Mouse (Mus musculus) liver, adult 2 months (tissue): ENCODE data around the gene Cd33. TPM values are rescaled to one million over a fixed set of nuclear protein-coding genes. Genes with fewer than 3 reads are reported as not detected.

Source experiments
- DNase-seq: peaks from one replicate; pipeline ENCODE4 v3.0.0-alpha.2; 2011; ENCODE audit warnings: low read depth, low spot score; ENCODE audit errors: extremely low read depth
- H3K27ac ChIP-seq: fragments of 200-500 bp; replicated peaks from 2 replicates; pipeline ENCODE4 v1.5.1; 2012; ENCODE audit warnings: low read depth, mild to moderate bottlenecking, control low read depth, inconsistent platforms, low read length; ENCODE audit not compliant: insufficient read depth
- H3K27me3 ChIP-seq: fragments of 200-500 bp; 2 replicates; pipeline ENCODE4 v1.6.1; 2012; ENCODE audit warnings: mild to moderate bottlenecking, moderate library complexity, low read length, inconsistent platforms; ENCODE audit not compliant: control insufficient read depth, insufficient read depth
- H3K36me3 ChIP-seq: fragments of 200-500 bp; 2 replicates; pipeline ENCODE4 v1.6.1; 2012; ENCODE audit warnings: low read length, inconsistent platforms; ENCODE audit not compliant: control insufficient read depth, insufficient read depth
- H3K4me1 ChIP-seq: fragments of 200-500 bp; 2 replicates; pipeline ENCODE4 v1.6.1; 2011; ENCODE audit warnings: low read length; ENCODE audit not compliant: control insufficient read depth, insufficient read depth
- H3K4me3 ChIP-seq: fragments of 200-500 bp; 2 replicates; pipeline ENCODE4 v1.5.1; 2011; ENCODE audit warnings: low read depth, mild to moderate bottlenecking, control low read depth, low read length, moderate library complexity; ENCODE audit not compliant: insufficient read depth
- H3K79me2 ChIP-seq: fragments of 200-500 bp; 2 replicates; pipeline ENCODE4 v1.6.1; 2012; ENCODE audit warnings: inconsistent platforms, mild to moderate bottlenecking, low read length, moderate library complexity; ENCODE audit not compliant: control insufficient read depth, insufficient read depth
- H3K9ac ChIP-seq: fragments of 200-500 bp; 2 replicates; pipeline ENCODE4 v1.6.1; 2012; ENCODE audit warnings: low read depth, mild to moderate bottlenecking, control low read depth, inconsistent platforms, low read length
- CTCF ChIP-seq: fragments of 200-500 bp; IDR thresholded peaks from 2 replicates; pipeline ENCODE4 v1.5.1; 2011; ENCODE audit warnings: low read depth, low read length, control low read depth
- POLR2A ChIP-seq: fragments of 200-500 bp; IDR thresholded peaks from 2 replicates; pipeline ENCODE4 v1.6.1; 2011; ENCODE audit warnings: low read length, control low read depth; ENCODE audit not compliant: insufficient read depth; ENCODE audit errors: extremely low read depth
- WGBS: fragments of 180-500 bp; shearing (Covaris S2); methylation state at CpG from one replicate; pipeline ENCODE4 v1.1.7; 2018; 5-methylcytosine and 5-hydroxymethylcytosine counted together
- polyA plus RNA-seq: library from polyadenylated mRNA; depleted of rRNA; stranded (reverse); fragments of >200 nt; gene quantifications from 2 replicates; pipeline ENCODE4 v1.2.3, GENCODE M21; 2012
- total RNA-seq: library from RNA; depleted of rRNA; stranded (reverse); fragments of >200 nt; gene quantifications from 2 replicates; pipeline ENCODE4 v1.2.3, GENCODE M21; 2014

Gene Cd33
- total and polyA plus RNA-seq, 2 experiments, result 0.28 to 1.0 TPM

DNA sequence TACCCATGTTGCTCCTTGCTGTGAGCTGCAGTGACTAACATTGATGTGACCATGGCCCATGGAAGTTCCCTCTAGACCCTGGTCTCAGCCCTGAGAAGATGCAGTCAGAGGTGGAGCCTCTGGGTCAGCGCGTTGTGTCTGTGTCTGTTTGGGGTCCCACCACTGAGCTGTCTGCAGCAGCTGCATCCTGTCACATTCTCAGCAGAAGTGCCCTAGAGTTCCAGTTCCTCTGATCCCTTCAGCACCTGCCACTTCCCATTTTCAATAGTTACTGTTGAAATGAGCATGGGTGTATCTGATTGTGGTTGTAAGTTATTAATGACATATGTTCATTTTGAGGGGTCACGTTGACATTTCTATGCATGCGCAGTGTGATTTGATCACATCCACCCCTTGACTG, 8.9 kb upstream of the Cd33 start:
- Histone ChIP-seq H3K79me2 (no peaks in the 10 kb centered on the region), H3K36me3 (no peaks in the 10 kb centered on the region), H3K27ac (no peak overlapping the region), H3K4me1 (no peaks in the 10 kb centered on the region), H3K27me3 (0 out of 2 replicates have a peak, but pooled peaks cover 2% of the 10 kb centered on the region), H3K4me3 (no peak overlapping the region), H3K9ac (no peak overlapping the region)
- DNase-seq, result no peak
- TF ChIP-seq CTCF, result no peak
- no peak for TF ChIP-seq POLR2A
- 73% methylated on average over 4 of the region's 4 CpGs for WGBS

DNA sequence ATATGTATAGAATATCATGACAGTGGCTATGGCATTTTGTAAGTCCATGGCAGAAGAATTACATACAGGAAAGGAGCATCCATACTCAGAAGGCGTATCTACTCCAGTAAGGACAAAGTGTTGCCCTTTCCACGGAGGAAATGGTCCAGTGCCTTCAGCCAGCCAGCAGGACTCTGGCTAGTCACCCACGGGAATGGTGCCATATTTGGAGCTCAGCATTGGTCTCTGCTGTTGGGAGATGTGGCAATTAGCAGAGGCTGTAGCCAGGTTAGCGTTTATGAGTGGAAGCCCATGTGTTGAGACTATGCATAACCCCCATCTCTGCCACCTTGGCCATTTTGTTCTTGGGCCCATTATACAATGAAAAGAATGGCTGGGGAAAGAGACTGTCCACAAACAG, 4.0 kb upstream of the Cd33 start:
- 77% methylated on average over 4 of the region's 4 CpGs for WGBS
- TF ChIP-seq CTCF (no peak), POLR2A (no peak)

DNA sequence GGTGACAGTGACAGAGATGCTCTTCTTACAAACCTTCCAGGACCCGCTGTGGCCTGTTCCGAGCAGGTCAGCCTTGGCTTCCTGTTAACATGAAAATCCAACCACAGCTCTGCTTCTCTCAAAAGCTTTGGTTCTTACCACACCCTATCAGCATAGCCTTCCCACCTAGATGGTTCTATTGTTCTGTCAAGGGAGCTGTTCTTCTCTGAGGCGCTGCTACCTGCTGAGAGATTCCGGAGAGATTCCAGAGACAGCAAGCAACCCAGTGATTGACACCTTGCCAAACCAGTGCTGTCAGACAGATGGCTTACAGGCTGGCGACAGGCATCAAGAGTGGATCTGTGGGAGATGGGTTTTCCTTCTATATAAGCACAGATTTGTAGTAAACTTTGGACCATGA, 3.4 kb upstream of the Cd33 start:
- H3K79me2 ChIP-seq, result no peaks in the 10 kb centered on the region
- 33% methylated on average over 5 of the region's 5 CpGs for WGBS
- 0 out of 2 replicates have a peak, but pooled peaks cover 2% of the 10 kb centered on the region for H3K27me3 ChIP-seq
- no peak for TF ChIP-seq POLR2A
- TF ChIP-seq CTCF, result no peak
- H3K4me3 ChIP-seq, result no peak overlapping the region
- H3K9ac ChIP-seq, result no peak overlapping the region
- H3K27ac ChIP-seq, result no peak overlapping the region
- H3K4me1 ChIP-seq, result no peaks in the 10 kb centered on the region
- no peak for DNase-seq
- no peaks in the 10 kb centered on the region for H3K36me3 ChIP-seq

More for the DNA sequence above, 4.0 kb upstream of the Cd33 start:
- Histone ChIP-seq H3K27ac (no peak overlapping the region), H3K4me3 (no peak overlapping the region), H3K9ac (no peak overlapping the region), H3K36me3 (no peaks in the 10 kb centered on the region), H3K4me1 (no peaks in the 10 kb centered on the region), H3K27me3 (0 out of 2 replicates have a peak, but pooled peaks cover 4% of the 10 kb centered on the region), H3K79me2 (no peaks in the 10 kb centered on the region)
- no peak for DNase-seq

DNA sequence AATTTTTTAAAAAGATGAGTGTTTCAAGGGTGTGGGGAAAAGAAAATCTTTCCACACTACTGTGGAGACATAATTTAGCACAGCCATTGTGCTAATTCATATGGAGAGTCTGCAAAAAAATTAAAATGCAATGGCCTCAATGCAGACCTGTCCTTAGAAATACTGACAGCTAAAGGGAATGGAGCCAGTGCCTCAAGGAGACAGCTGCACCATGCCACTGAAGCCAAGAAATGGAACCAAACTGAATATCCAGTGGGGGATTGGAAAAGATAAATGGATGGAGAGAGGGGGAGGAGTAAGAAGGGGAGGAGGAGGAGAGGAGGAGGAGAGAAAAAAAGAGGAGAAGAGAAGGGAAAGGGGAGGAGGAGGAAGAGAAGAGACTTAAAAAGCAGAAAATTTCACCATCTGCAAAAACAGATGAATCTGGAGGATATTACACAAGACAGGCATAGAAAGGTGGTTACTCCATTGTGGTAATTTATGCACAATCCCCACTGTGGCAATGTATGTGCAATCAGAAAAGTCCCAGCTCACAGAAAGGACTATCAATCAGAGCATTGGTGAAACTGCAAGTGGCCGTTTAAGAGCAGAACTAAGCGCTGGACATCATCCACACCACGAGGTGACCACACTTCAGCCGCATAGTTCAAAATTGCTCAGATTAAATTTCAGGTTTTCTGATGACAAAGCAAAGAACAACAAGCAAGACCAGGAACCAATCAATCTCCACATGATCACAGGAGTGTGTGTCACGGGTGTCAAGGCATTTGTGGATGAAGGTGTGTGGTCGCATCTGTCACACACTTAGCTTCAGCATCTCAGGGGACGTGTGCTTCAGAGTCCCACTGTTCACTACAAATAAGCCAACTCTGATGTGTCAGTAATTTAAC, 1.7 kb upstream of the Cd33 start:
- Histone ChIP-seq H3K9ac (no peak overlapping the region), H3K27me3 (0 out of 2 replicates have a peak, but pooled peaks cover 2% of the 10 kb centered on the region), H3K4me3 (no peak overlapping the region), H3K4me1 (no peaks in the 10 kb centered on the region), H3K27ac (no peak overlapping the region), H3K79me2 (no peaks in the 10 kb centered on the region), H3K36me3 (no peaks in the 10 kb centered on the region)
- TF ChIP-seq POLR2A (no peak), CTCF (no peak)
- WGBS, result 70% methylated on average over 7 of the region's 7 CpGs
- no peak for DNase-seq

DNA sequence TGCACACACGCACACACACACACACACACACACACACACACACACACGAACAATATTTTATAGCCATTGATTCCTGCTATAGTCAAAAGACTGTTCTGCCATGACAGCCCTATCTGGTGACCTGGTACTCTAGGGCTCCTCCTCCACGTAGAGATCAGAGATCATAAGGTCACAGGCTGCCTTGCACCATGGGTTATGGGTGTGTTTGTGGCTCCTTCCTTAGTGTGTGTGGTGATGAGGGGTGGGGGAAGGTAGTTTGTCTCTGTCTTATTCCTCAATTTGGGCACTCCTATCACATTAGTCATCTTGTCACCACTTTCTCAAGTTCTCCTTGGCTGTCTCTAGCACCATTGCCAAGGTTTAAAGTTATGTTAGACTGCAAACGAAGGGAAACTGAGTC, 5.7 kb downstream of the Cd33 start:
- Histone ChIP-seq H3K4me3 (no peak overlapping the region), H3K27me3 (no peaks in the 10 kb centered on the region), H3K27ac (no peak overlapping the region), H3K9ac (no peak overlapping the region), H3K4me1 (no peaks in the 10 kb centered on the region), H3K36me3 (no peaks in the 10 kb centered on the region), H3K79me2 (no peaks in the 10 kb centered on the region)
- TF ChIP-seq CTCF (no peak), POLR2A (no peak)
- DNase-seq, result no peak
- WGBS, result 54% methylated on average over 4 of the region's 4 CpGs

DNA sequence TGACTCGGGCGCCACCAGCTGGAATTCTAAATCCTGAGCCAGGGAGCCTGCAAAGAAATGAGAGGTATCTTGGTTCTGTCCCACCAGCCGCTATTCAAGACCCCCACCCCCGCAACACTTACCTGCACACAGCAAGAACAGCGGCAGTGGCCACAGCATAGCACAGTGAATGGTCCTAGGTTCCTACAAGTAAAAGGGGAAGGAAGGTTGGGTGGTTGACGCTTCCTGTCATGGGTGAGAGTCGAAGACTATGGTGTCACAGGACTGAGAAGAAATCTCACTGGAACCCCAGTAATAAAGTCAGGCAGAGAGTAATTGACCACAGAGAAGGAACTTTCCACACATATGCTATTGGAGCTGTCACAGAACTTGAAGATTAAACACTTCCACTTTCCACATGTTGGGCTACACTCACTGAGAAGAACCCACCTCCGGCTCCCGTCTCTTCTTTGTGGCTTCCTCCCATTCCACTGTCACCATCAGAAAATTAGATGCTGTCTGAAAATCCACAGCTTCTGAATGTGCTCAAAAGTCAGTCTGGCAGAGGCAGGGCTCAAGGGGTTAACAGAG, 11.2 kb downstream of the Cd33 start:
- 83% methylated on average over 9 of the region's 9 CpGs for WGBS
- Histone ChIP-seq H3K4me1 (no peaks in the 10 kb centered on the region), H3K4me3 (no peak overlapping the region), H3K36me3 (no peaks in the 10 kb centered on the region), H3K27me3 (no peaks in the 10 kb centered on the region), H3K27ac (no peak overlapping the region), H3K9ac (no peak overlapping the region), H3K79me2 (no peaks in the 10 kb centered on the region)
- TF ChIP-seq CTCF, result no peak
- TF ChIP-seq POLR2A, result no peak
- peak; percentile 39 for DNase-seq
